ENCODE assay signal across 15 mouse cellular contexts in genomic region chr15:97150983-97151735, GRCm38 (mm10).
DNase-seq lines count a peak whose midpoint lies in the region; ATAC-seq and TF ChIP-seq lines count a peak whose summit lies in the region.
"Had no signal": no experiment of that assay in that cellular context is flagged by ENCODE, and none has a peak within 500 bp of the region (broad histone marks: within the 10 kb centered on the region; RNA-seq: fewer than 3 reads in every experiment).

No protein-coding gene starts in this region.

- DNase-seq in heart, postnatal 0 days (ENCODE audit: low spot score) = no peak
- no peak for DNase-seq in heart, postnatal 36 days
- DNase-seq in lung, postnatal 0 days (ENCODE audit: low spot score) = no peak
- no peak for DNase-seq in lung, postnatal 36 days
- no peak for DNase-seq in Patski (ENCODE audit: low read depth, low spot score)
- DNase-seq in yolk sac, embryonic 10.5 days (ENCODE audit: low spot score) = no peak
- DNase-seq in adrenal gland, adult 8-10 months = no peak
- DNase-seq: adrenal gland, postnatal 10 days; heart, adult 11 months; right cerebral cortex, postnatal 4 days; thymus, postnatal 4 days had no signal

- no peak overlapping the region for H3K4me2 ChIP-seq in heart, postnatal 0 days (ENCODE audit: low read depth, low read length)
- no peak overlapping the region for H3K4me2 ChIP-seq in lung, postnatal 0 days (replicated peaks; ENCODE audit: low read depth, low read length)
- peak overlapping the region; percentile 42; the same call in 1 of the 2 replicates for H3K4me2 ChIP-seq in midbrain, embryonic 15.5 days
- H3K4me2 ChIP-seq: embryonic facial prominence, embryonic 13.5 days; kidney, embryonic 15.5 days; midbrain, embryonic 12.5 days had no signal

- H3K9ac ChIP-seq in heart, postnatal 0 days (replicated peaks; ENCODE audit: low read depth, low read length) = no peak overlapping the region
- H3K9ac ChIP-seq in lung, postnatal 0 days (replicated peaks; ENCODE audit: low read depth) = no peak overlapping the region
- no peak overlapping the region for H3K9ac ChIP-seq in midbrain, embryonic 15.5 days
- H3K9ac ChIP-seq: embryonic facial prominence, embryonic 13.5 days; kidney, embryonic 15.5 days; midbrain, embryonic 12.5 days had no signal

- no peak overlapping the region for H3K4me3 ChIP-seq in heart, postnatal 0 days (ENCODE audit: low read depth, low read length)
- no peak overlapping the region for H3K4me3 ChIP-seq in lung, postnatal 0 days (ENCODE audit: low read depth, low read length)
- no peak overlapping the region for H3K4me3 ChIP-seq in midbrain, embryonic 15.5 days
- H3K4me3 ChIP-seq: embryonic facial prominence, embryonic 13.5 days; kidney, embryonic 15.5 days; midbrain, embryonic 12.5 days had no signal

- TF ChIP-seq CTCF in heart, postnatal 0 days (IDR thresholded peaks at IDR 0.05; ENCODE audit: low read depth) = peak; percentile 15; the same call in 1 of the 2 replicates
- TF ChIP-seq CTCF in lung, postnatal 0 days (IDR thresholded peaks at IDR 0.05) = peak; percentile 26
- peak; percentile 22 for TF ChIP-seq CTCF in Patski (IDR thresholded peaks at IDR 0.05)

- ATAC-seq in heart, postnatal 0 days (ENCODE audit: insufficient read depth, low read depth) = no peak
- ATAC-seq in lung, postnatal 0 days = peak; percentile 33; the same call in 1 of the 2 replicates
- peak; percentile 70 for ATAC-seq in Patski
- peak; percentile 60 for ATAC-seq in midbrain, embryonic 15.5 days (replicated peaks)

- intact Hi-C loops in heart, postnatal 36 days (cut with DNase I) = no loop called here

- H3K36me3 ChIP-seq in heart, postnatal 0 days (replicated peaks; ENCODE audit: control insufficient read depth, insufficient read depth, low read length) = no peaks in the 10 kb centered on the region
- H3K36me3 ChIP-seq in lung, postnatal 0 days (ENCODE audit: insufficient read depth, low read length) = no peaks in the 10 kb centered on the region
- H3K36me3 ChIP-seq in midbrain, embryonic 15.5 days (replicated peaks) = no peaks in the 10 kb centered on the region
- H3K36me3 ChIP-seq: embryonic facial prominence, embryonic 13.5 days; kidney, embryonic 15.5 days; midbrain, embryonic 12.5 days had no signal

- POLR2A ChIA-PET in Patski (lab: Charles Lee) = interaction anchor here (0.6 kb wide), 1 partner anchor 61 kb away, joined by 5 read pairs; no protein-coding TSS in a partner anchor

- H3K27ac ChIP-seq in heart, postnatal 0 days (ENCODE audit: low read depth) = no peak overlapping the region
- no peak overlapping the region for H3K27ac ChIP-seq in lung, postnatal 0 days (ENCODE audit: low read length)
- peak overlapping the region; percentile 90 for H3K27ac ChIP-seq in midbrain, embryonic 15.5 days
- H3K27ac ChIP-seq: embryonic facial prominence, embryonic 13.5 days; kidney, embryonic 15.5 days had no signal

- WGBS in heart, postnatal 0 days = 77% methylated on average over 10 of the region's 10 CpGs
- WGBS in lung, postnatal 0 days = 76% methylated on average over 10 of the region's 10 CpGs
- WGBS in midbrain, embryonic 15.5 days = 77% methylated on average over 10 of the region's 10 CpGs

- CTCF ChIA-PET in Patski (lab: Charles Lee) = no interaction called here

- H3K4me1 ChIP-seq in heart, postnatal 0 days (ENCODE audit: control insufficient read depth, insufficient read depth) = no peaks in the 10 kb centered on the region
- H3K4me1 ChIP-seq in lung, postnatal 0 days (ENCODE audit: insufficient read depth, low read depth, low read length) = no peaks in the 10 kb centered on the region
- peaks cover 12% of the 10 kb centered on the region for H3K4me1 ChIP-seq in midbrain, embryonic 15.5 days
- H3K4me1 ChIP-seq: embryonic facial prominence, embryonic 13.5 days had no signal

- in situ Hi-C loops in Patski (cut with MboI; ENCODE audit: low pct_unique_long_range_greater_than_20kb) = no loop called here

- H3K9me3 ChIP-seq in heart, postnatal 0 days (replicated peaks; ENCODE audit: control insufficient read depth, low read length) = no peaks in the 10 kb centered on the region
- no peaks in the 10 kb centered on the region for H3K9me3 ChIP-seq in lung, postnatal 0 days (ENCODE audit: low read length)
- no peaks in the 10 kb centered on the region for H3K9me3 ChIP-seq in midbrain, embryonic 15.5 days
- H3K9me3 ChIP-seq: embryonic facial prominence, embryonic 13.5 days; kidney, embryonic 15.5 days; midbrain, embryonic 12.5 days had no signal

- H3K27me3 ChIP-seq in heart, postnatal 0 days (ENCODE audit: control insufficient read depth, insufficient read depth, low read length) = no peaks in the 10 kb centered on the region
- H3K27me3 ChIP-seq in lung, postnatal 0 days (replicated peaks; ENCODE audit: insufficient read depth, low read length) = no peaks in the 10 kb centered on the region
- no peaks in the 10 kb centered on the region for H3K27me3 ChIP-seq in Patski
- no peaks in the 10 kb centered on the region for H3K27me3 ChIP-seq in midbrain, embryonic 15.5 days (replicated peaks)
- H3K27me3 ChIP-seq: embryonic facial prominence, embryonic 13.5 days; kidney, embryonic 15.5 days; midbrain, embryonic 12.5 days had no signal

- TF ChIP-seq EP300 in heart, postnatal 0 days (IDR thresholded peaks at IDR 0.05; ENCODE audit: low read depth) = no peak
- TF ChIP-seq EP300 in lung, postnatal 0 days (IDR thresholded peaks at IDR 0.05) = no peak
